Mouse (Mus musculus) midbrain, postnatal 0 days (tissue): ENCODE measurements around the gene Tgfbr3. TPM values are rescaled to one million over a fixed set of nuclear protein-coding genes. Genes with fewer than 3 reads are reported as not detected.

Experiments used
- ATAC-seq: fragments of 200-750 bp; cut with Nextera tagmentation; 2 replicates; pipeline ENCODE4 v1.8.0; 2017; ENCODE audit warnings: moderate number of reproducible peaks, mild to moderate bottlenecking, moderate TSS enrichment, moderate library complexity; ENCODE audit not compliant: low FRiP score
- DNase-seq: peaks from one replicate; pipeline ENCODE4 v3.0.0-alpha.2; 2015; ENCODE audit warnings: low spot score
- H3K27ac ChIP-seq: fragments of 300-500 bp; sonication (generic); 2 replicates; pipeline ENCODE4 v1.5.1; 2014; ENCODE audit warnings: low read depth, mild to moderate bottlenecking, low read length, mixed read lengths
- H3K27me3 ChIP-seq: fragments of 300-500 bp; sonication (generic); 2 replicates; pipeline ENCODE4 v1.6.1; 2014; ENCODE audit warnings: low read length, control low read depth, mixed read lengths; ENCODE audit not compliant: insufficient read depth
- H3K36me3 ChIP-seq: fragments of 300-500 bp; sonication (generic); 2 replicates; pipeline ENCODE4 v1.6.1; 2014; ENCODE audit warnings: low read length, control low read depth, mixed read lengths; ENCODE audit not compliant: insufficient read depth
- H3K4me1 ChIP-seq: fragments of 300-500 bp; sonication (generic); 2 replicates; pipeline ENCODE4 v1.6.1; 2014; ENCODE audit warnings: mild to moderate bottlenecking, control low read depth, antibody characterized with exemption, low read length, mixed read lengths; ENCODE audit not compliant: insufficient read depth
- H3K4me2 ChIP-seq: fragments of 300-500 bp; sonication (generic); 2 replicates; pipeline ENCODE4 v1.6.1; 2014; ENCODE audit warnings: low read depth, mild to moderate bottlenecking, low read length, mixed read lengths; ENCODE audit not compliant: poor library complexity, severe bottlenecking
- H3K4me3 ChIP-seq: fragments of 300-500 bp; sonication (generic); 2 replicates; pipeline ENCODE4 v1.5.1; 2014; ENCODE audit warnings: low read depth, mild to moderate bottlenecking, low read length, moderate library complexity
- H3K9ac ChIP-seq: fragments of 300-500 bp; sonication (generic); replicated peaks from 2 replicates; pipeline ENCODE4 v1.6.1; 2014; ENCODE audit warnings: mild to moderate bottlenecking, low read length, moderate library complexity, mixed read lengths; ENCODE audit not compliant: poor library complexity, severe bottlenecking
- H3K9me3 ChIP-seq: fragments of 300-500 bp; sonication (generic); 2 replicates; pipeline ENCODE4 v1.6.1; 2016; ENCODE audit warnings: low read length, control low read depth
- CTCF ChIP-seq: IDR thresholded peaks from 2 replicates; pipeline ENCODE4 v1.5.1; 2016; ENCODE audit warnings: antibody characterized with exemption, mild to moderate bottlenecking
- WGBS: fragments of 180-500 bp; shearing (Covaris S2); extraction: QIAGEN DNeasy Blood & Tissue Kit; methylation state at CpG from one replicate; pipeline ENCODE4 v1.1.7; 2014; 5-methylcytosine and 5-hydroxymethylcytosine counted together
- polyA plus RNA-seq: library from polyadenylated mRNA; unstranded; fragments of >200 nt; fragmentation: Nextera tagmentation; extraction: Ambion mirVana; gene quantifications from 2 replicates; pipeline ENCODE4 v1.2.1, GENCODE M21; 2015
- total RNA-seq: library from RNA; depleted of rRNA; stranded (reverse); fragments of >200 nt; gene quantifications from 2 replicates; pipeline ENCODE4 v1.2.3, GENCODE M21; 2014

Tgfbr3 gene
- total and polyA plus RNA-seq, 2 experiments from 2014 or later, result 4.0 to 13.8 TPM

DNA sequence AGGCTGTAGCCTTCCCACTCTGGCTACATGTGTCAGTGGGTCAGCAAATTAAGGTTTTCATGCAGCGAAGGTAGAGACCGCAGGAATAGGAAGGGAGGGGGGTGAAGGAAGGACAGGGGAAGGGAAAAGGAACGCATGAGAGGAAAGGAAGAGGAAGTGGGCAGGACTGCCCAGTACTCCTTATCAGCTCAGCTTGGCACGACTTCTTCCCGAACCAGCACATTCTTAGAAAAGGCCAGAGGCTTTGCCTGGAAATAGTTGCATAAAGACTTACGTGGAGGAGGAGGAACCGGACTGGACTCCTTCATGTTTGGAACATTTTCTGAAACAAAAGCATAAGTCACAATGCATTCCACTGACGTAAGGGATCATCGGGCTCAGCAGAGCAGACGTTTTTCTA lies 168.3 kb downstream of the Tgfbr3 start:
- H3K4me3 ChIP-seq, result no peak overlapping the region
- DNase-seq (no peak), ATAC-seq (no peak)
- WGBS, result 74% methylated on average over 10 of the region's 10 CpGs
- no peaks in the 10 kb centered on the region for H3K9me3 ChIP-seq
- H3K27me3 ChIP-seq, result no peaks in the 10 kb centered on the region
- no peak overlapping the region for H3K4me2 ChIP-seq
- TF ChIP-seq CTCF, result no peak
- no peak overlapping the region for H3K9ac ChIP-seq
- no peaks in the 10 kb centered on the region for H3K4me1 ChIP-seq
- H3K27ac ChIP-seq, result no peak overlapping the region
- no peaks in the 10 kb centered on the region for H3K36me3 ChIP-seq

DNA sequence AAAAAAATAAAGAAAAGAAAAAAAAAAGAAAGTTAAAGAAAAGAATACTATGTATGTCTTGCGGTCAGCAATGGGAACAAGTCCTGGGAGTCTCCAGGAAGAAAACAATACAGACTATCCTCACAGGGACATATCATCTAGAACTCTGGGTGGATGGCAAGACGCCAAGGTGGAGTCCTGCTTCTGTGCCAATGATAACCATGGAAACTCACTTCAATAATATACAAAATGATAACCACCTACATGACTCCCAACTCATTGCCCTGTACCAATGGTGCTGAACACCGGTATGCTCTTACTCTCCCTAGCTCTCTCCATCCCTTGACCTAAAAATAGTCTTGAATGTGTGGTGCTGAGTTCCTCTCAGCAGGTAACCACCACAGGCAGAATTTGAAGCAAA lies 168.8 kb downstream of the Tgfbr3 start:
- TF ChIP-seq CTCF, result no peak
- Histone ChIP-seq H3K36me3 (no peaks in the 10 kb centered on the region), H3K4me2 (no peak overlapping the region), H3K4me1 (no peaks in the 10 kb centered on the region), H3K4me3 (no peak overlapping the region), H3K27ac (no peak overlapping the region), H3K9me3 (no peaks in the 10 kb centered on the region), H3K27me3 (no peaks in the 10 kb centered on the region), H3K9ac (no peak overlapping the region)
- DNase-seq (no peak), ATAC-seq (no peak)
- WGBS, result 84% methylated on average over 3 of the region's 3 CpGs

DNA sequence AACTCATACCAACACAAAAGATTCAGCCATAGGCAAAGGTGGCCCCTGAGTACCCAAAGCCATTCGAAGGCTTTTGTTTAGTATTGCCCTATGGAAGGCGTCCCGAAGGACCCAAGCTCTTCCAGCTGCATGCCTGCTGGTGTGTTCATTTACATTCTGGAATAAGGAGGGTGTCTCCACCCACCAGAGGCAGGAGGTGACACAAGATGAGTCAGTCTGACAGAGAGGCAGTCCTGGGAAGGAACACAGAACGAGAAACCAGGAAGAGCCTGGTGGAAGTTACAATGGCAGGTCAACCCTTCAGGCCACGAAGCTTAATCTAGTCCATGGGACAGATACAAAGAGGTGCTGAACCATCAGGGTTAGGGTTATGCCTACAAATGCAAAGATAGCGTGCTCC lies 169.5 kb downstream of the Tgfbr3 start:
- Histone ChIP-seq H3K4me2 (no peak overlapping the region), H3K27me3 (no peaks in the 10 kb centered on the region), H3K4me1 (no peaks in the 10 kb centered on the region), H3K4me3 (no peak overlapping the region), H3K36me3 (no peaks in the 10 kb centered on the region), H3K9me3 (no peaks in the 10 kb centered on the region), H3K9ac (no peak overlapping the region), H3K27ac (no peak overlapping the region)
- DNase-seq (no peak), ATAC-seq (no peak)
- 64% methylated on average over 6 of the region's 6 CpGs for WGBS
- TF ChIP-seq CTCF, result no peak

DNA sequence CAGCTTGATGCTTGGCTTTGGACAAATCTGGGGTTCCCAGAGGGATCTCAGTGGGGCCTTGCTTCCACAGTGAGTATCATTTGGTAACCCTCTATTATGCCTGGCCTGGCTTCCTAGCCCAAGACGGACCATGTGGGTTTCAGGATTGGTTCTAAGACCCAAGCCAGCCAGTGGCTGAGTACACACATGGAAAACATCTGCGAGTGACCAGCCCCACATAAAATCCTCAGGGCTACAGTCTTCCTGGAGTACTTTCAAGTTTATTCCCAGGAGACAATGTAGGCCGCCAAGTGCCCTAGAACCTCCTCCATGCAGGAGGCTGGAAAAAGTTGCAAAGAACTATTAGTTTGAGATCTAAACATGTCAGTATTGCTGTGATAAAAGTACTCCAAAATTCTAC lies 172.6 kb downstream of the Tgfbr3 start:
- no peak for ATAC-seq

DNA sequence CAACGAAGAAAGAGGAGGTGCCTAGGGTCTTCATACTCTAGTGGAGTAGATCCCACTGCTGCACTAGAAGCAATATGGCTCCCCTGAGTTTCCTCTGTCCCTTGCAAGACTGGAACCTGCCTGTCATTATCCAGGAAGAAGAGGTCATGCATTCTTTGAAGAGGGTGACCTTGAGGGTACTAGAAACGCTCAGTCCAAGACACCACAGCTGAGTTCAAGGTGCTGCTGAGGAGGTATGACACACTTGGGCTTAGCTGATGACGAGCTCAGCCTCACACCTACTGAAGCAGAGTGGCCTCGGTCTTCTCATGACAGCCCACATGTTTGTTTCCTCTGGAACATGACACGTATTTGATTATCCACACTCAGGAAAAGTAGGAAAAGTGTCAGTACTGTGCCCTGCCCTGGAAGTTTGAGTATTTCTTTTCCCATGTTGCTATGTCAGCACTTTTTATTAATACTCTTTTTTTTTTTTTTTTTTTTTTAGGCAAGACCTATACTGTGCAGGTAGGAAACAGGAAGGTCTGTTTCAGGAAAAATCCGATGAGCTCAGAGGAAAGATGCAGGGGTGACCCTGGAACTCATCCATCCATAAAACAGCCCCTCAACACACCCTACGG lies 176.7 kb downstream of the Tgfbr3 start:
- H3K4me2 ChIP-seq, result no peak overlapping the region
- H3K36me3 ChIP-seq, result no peaks in the 10 kb centered on the region
- ATAC-seq (no peak), DNase-seq (no peak)
- H3K4me3 ChIP-seq, result no peak overlapping the region
- no peaks in the 10 kb centered on the region for H3K27me3 ChIP-seq
- H3K9ac ChIP-seq, result no peak overlapping the region
- no peaks in the 10 kb centered on the region for H3K9me3 ChIP-seq
- no peak overlapping the region for H3K27ac ChIP-seq
- TF ChIP-seq CTCF, result no peak
- peaks cover 6% of the 10 kb centered on the region; the same call in 1 of the 2 replicates for H3K4me1 ChIP-seq
- WGBS, result 79% methylated on average over 7 of the region's 7 CpGs

More for the DNA sequence above, 172.6 kb downstream of the Tgfbr3 start:
- H3K4me2 ChIP-seq, result no peak overlapping the region
- no peaks in the 10 kb centered on the region for H3K4me1 ChIP-seq
- no peaks in the 10 kb centered on the region for H3K27me3 ChIP-seq
- no peak overlapping the region for H3K27ac ChIP-seq
- no peak for DNase-seq
- no peaks in the 10 kb centered on the region for H3K9me3 ChIP-seq
- 85% methylated on average over 3 of the region's 3 CpGs for WGBS
- TF ChIP-seq CTCF, result no peak
- no peak overlapping the region for H3K9ac ChIP-seq
- H3K4me3 ChIP-seq, result no peak overlapping the region
- H3K36me3 ChIP-seq, result no peaks in the 10 kb centered on the region

DNA sequence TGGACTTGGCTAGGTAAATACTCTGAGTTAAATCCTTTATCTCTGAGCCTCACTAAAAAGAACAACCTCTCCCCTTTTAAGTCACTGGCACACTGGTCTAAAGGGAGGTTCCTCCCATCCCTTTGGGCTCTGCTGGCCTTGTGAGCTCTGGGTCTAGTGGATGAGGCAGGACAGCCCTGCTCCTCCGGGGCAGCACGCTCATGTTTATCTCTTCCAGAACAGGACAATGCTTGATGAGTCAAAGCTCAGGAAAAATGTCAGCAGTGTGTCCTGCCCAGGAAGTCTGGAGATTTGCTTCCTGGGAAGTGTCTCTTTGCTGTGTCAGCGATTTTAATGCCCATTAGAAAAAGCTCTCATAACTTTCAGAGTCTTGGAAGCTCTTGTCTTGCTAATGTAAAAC lies 177.6 kb downstream of the Tgfbr3 start:
- 56% methylated on average over 3 of the region's 3 CpGs for WGBS
- peaks cover 6% of the 10 kb centered on the region; the same call in 1 of the 2 replicates for H3K4me1 ChIP-seq
- H3K27me3 ChIP-seq, result no peaks in the 10 kb centered on the region
- no peak overlapping the region for H3K27ac ChIP-seq
- ATAC-seq, result no peak
- H3K9ac ChIP-seq, result no peak overlapping the region
- no peak overlapping the region for H3K4me2 ChIP-seq
- no peaks in the 10 kb centered on the region for H3K36me3 ChIP-seq
- no peaks in the 10 kb centered on the region for H3K9me3 ChIP-seq
- H3K4me3 ChIP-seq, result no peak overlapping the region
- no peak for TF ChIP-seq CTCF
- no peak for DNase-seq
